Mouse (Mus musculus) left cerebral cortex, adult 9 months (tissue): ENCODE results near the gene Dnah2.

Experiments used
- DNase-seq, 2 experiments: peaks; one replicate each; pipeline ENCODE4 v3.0.0; 2022; ENCODE audit warnings: low spot score in 2 of 2

The Dnah2 gene

GRCm38 (mm10) chr11:69419443-69419812 lies 129.5 kb downstream of the Dnah2 start:
- peak in 1 of 2 experiments; percentile 63 for DNase-seq

DNA sequence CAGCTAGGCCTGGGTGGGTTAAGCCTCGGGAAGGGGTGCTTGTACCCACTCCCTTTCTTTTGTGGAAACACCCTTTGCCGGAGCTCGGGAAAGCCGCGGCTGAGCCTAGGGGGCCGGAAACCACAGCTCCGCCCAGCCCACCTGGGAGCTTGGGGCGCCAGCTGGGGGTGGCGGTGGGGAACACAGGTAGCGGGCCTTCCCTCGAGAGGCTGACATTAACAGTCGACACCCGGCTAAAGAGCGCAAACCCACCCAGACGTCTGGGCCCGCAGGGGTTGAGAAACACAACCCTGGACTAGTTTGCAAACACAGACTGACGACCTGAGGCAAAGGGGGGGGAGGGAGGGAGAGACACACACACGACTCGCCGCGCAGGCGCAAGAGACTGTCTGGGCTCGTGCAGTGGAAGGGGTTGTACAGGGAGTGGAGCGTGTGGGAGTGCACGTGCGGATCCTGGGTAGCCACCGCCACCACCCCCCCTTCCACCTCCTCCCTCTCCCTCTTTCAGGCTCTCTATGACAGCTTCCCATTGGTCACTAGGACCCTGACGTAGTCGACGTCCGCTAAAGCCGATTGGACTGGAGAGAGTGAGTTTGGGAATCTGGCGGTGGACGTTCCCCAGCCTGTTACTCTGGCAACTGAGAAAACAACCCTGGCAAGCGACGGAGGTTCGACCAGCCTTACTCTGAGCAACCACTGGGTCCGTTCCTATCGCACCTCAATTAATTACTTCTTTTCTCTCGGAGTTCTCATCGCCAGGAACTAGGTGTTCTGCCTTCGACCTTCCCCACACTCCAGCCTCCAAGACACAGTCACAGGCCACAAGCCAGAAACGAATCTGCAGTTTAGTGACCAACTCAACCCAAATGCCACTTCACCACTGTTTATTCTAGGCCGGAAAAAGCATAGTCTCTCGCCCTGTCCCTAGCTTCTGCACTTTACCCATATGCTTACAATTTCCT lies 130.1 kb downstream of the Dnah2 start:
- DNase-seq: peak; percentile 89 to 94

- DNase-seq: peak in 1 of 2 experiments; percentile 88
Measured at GRCm38 (mm10) chr11:69417449-69418384, 131.2 kb downstream of the Dnah2 start.

- DNase-seq: no peak
Measured at GRCm38 (mm10) chr11:69416921-69417448, 131.9 kb downstream of the Dnah2 start.

DNA sequence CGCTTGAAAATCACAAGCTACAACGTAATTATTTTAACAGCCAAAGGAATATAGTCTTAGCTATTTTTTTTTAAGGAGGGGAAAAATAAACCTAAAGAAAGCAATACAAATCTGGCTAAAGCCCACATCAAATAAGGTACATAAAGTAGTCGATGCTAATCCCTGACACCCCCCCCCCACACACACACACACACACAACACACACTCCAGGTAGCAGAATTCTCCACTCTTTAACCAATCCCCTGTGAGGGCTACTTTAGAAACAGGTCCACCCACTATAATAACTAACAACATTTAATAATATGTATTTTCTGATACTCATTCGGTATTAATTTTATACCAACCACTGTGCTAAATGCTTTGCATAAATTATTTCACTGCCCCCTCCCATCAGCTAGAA lies 132.4 kb downstream of the Dnah2 start:
- no peak for DNase-seq

DNA sequence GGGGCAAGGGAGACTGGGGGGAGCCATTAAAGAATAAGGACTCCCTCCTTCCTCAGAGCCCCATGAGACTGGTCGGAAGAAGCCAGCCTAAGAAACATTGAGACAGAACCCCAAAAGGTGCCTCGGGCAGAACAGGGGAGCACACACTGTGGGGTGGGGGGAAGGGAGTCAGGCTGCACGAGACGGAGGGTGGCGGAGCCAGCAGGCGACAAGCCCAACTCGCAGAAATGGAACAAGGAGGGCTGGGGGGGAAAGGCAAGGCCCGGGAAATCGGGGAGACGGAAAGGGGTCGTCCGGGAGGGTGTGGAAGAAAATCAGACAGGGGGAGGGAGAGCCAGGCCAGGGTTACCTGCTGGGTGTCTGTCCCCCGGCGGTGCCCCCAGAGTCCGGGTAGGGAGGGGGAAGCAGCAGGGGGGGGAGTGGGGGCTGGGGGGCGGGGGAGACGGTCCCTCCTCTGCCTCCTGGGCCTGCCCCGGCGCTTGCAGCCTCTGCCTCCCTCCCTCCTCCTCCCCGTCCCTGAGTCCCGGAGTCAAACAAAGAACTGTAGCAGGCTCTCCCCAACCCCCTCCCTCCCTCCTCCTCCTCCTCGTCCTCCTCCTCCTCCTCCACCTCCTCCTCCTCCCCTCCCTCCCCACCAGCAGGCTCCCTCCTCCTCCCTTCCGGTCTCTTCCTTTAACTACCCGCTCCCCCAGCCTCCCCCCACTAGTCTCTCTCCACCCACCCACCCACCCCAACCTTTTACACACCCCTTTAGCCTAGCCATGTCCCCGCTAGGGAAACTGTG lies 133.1 kb downstream of the Dnah2 start:
- DNase-seq: no peak

DNA sequence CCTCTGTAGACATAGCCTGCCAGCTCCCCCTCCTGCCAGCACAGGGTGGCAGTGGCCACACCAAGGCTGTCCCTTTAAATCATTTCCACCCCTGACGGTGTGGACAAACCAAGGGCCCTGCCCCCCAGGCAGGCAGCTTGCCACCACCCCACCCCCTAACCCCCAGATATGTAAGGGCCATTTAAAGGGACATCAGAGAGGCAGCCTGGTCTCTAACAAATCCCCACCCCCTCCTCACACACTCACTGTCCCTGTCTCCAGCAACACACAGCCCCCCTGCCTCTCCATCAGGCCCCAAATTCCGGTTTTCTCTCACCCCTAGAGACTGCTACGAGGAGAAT lies 133.6 kb downstream of the Dnah2 start:
- DNase-seq: no peak

DNA sequence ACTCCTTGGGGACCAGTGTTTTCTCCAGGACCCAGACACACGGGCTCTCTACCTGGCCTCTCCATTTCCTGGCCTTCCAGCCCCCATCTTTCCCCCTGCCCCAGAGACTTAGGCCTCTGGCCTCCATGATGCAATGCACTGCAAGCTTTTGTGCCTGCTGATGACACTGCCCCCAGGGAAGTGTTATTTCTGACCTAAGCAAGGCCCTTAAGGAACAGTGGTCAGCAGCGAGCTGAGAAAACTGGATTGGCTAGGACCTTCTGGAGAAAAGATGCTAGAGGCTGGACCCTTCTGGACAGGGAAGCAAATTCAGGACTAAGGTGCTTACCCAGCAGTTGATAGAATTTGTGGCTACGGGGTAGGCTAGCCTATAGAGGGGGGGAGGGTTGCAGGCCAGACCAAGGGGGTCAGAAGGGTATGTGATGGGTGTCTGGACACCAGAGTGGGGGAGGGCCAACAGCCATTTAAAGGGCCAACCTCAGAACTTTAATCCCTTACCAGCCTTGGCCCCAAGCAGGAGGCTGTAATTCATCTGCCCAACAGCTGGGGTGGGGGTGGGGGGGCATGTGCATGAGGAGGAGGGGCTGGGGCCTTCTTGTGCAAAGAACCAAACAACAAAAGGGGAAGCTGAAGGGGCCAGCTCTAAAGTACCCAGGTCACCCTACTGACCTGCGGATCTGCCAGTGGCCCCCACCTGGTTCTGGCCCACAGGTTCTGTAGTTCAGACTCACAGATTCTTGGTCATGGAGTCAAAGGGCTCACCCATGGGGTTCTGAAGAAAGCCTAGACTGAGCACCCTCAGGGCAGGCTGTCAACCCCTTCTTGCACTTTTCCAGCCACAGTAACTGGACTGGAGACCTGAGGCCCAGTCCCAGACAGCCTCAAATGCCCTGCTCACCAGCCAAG lies 134.2 kb downstream of the Dnah2 start:
- peak in 1 of 2 experiments; percentile 31 for DNase-seq

- DNase-seq: peak in 1 of 2 experiments; percentile 67
Measured at GRCm38 (mm10) chr11:69413221-69414181, 135.4 kb downstream of the Dnah2 start, which contains the start of gene Kdm6b. Kdm6b (minus strand) TSS chr11:69413675.

DNA sequence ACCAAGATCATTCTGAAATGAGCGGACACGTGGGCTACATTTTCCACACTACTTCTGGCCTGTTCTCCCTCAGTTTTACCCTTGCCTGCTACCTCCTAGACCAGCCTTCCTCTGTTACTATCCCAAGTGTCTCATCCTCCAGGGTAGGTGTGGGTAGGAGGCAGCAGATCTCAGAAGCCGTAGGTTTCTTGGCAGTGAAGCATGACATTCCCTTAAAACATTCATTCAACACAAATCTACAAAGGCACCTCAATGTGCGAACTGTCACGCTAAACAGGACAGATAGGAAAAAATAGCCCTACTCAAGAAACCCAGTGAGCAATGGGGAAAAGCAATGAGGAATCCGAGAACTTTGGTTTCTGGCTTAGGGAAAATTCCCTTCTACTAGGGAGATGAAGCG lies 136.4 kb downstream of the Dnah2 start:
- peak in 1 of 2 experiments; percentile 55 for DNase-seq

GRCm38 (mm10) chr11:69411538-69412203 lies 137.2 kb downstream of the Dnah2 start:
- peak in 1 of 2 experiments; percentile 70 for DNase-seq

GRCm38 (mm10) chr11:69411073-69411535 lies 137.8 kb downstream of the Dnah2 start:
- DNase-seq: peak in 1 of 2 experiments; percentile 95

GRCm38 (mm10) chr11:69410310-69411072 lies 138.4 kb downstream of the Dnah2 start:
- DNase-seq: peak in 1 of 2 experiments; percentile 67

- DNase-seq: no peak
Measured at GRCm38 (mm10) chr11:69410045-69410309, 138.9 kb downstream of the Dnah2 start.

DNA sequence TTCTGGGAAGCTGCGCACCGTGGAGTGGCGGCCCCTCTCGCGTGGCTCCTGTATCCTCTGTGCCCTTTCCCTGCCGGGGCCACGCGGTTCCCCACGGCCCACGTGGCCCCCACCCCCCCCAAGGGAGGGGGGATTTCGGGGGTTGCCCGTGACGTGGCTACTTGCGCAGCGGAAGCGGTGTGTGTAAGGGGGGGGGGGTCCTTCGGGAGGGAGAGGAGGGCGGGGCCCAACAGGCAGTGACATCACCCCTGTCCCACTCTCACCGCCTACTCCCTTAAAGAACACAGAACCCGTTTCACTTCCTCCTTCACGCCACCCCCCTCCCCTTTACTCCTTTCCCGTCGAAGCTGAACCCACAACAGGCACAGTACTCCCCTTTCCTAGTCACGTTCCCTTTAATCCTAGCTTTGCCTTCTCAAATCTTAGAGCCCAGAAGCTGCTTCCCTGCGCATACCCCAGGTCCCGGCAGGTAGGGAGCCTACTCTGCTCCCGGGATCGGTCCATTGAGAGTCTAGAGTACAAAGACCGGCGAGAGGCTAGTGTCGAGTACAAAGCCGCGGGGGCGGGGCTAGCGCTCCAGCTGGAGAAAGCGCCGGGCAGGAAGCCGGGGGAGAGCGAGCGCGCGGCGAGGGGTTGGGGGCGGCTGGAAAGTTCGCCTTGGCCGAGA lies 139.4 kb downstream of the Dnah2 start:
- peak in 1 of 2 experiments; percentile 81 for DNase-seq

GRCm38 (mm10) chr11:69408541-69409377 lies 140.2 kb downstream of the Dnah2 start:
- DNase-seq: peak; percentile 89 to 91

- no peak for DNase-seq
Measured at GRCm38 (mm10) chr11:69407724-69408004, 141.2 kb downstream of the Dnah2 start.
